14 mouse cellular contexts compared by ENCODE assay signal in the genomic region with DNA sequence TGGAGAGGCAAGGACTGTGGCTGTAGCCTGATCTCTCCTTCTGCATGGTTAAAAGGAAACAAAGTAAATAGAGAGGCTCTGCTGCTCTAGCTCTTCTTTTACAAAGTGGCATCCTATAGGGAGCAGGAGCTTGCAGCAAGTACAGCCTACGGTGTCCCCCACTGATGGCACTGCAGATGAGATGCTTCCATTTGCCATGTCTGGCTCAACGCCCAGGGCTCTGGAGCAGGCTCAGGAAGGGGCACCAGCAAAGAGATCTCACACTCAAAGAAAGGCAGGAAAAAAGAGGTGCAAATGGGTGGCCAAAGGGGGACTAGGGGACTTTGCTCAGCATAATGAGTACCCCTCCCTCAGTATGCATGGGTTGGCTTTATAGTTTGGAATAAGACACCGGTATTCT. TPM values are rescaled to one million over a fixed set of nuclear protein-coding genes. Genes with fewer than 3 reads are reported as not detected.
DNase-seq lines count a peak whose midpoint lies in the region; TF ChIP-seq lines count a peak whose summit lies in the region.
"Had no signal": no experiment of that assay in that cellular context is flagged by ENCODE, and none has a peak within 500 bp of the region (broad histone marks: within the 10 kb centered on the region; RNA-seq: fewer than 3 reads in every experiment).

No protein-coding gene starts in this region.

- TF ChIP-seq CTCF in left cerebral cortex, adult 2 months (IDR thresholded peaks at IDR 0.05) = no peak

- intact Hi-C loops in left cerebral cortex, postnatal 4 days (cut with DNase I) = no loop called here
- intact Hi-C loops in left cerebral cortex, adult 2 months (cut with DNase I) = no loop called here

- H3K27ac ChIP-seq in left cerebral cortex, adult 2 months = no peak overlapping the region
- H3K27ac ChIP-seq: embryonic facial prominence, embryonic 13.5 days; embryonic facial prominence, embryonic 15.5 days; forebrain, embryonic 10.5 days; forebrain, embryonic 12.5 days had no signal

- no peak overlapping the region for H3K4me3 ChIP-seq in left cerebral cortex, adult 2 months
- H3K4me3 ChIP-seq: embryonic facial prominence, embryonic 13.5 days; embryonic facial prominence, embryonic 15.5 days; erythroblast, embryonic 14.5 days; forebrain, embryonic 10.5 days; forebrain, embryonic 12.5 days had no signal

- DNase-seq in cerebellum, postnatal 14 days = peak; percentile 49 to 51
- DNase-seq in cerebellum, adult 9-11 months = no peak
- DNase-seq in left cerebral cortex, postnatal 4 days = peak; percentile 46
- DNase-seq in left cerebral cortex, adult 2 months (ENCODE audit: extremely low spot score in 1 of 2, low spot score in 2 of 2) = no peak
- DNase-seq: adrenal gland, adult 2 months; adrenal gland, postnatal 10 days; adrenal gland, postnatal 25 days; cerebellum, adult 11-12 months; embryo, embryonic 11 days had no signal

RNA-seq across cellular contexts. Expression of a gene that starts 7.0 kb away (rescaled TPM):
- total RNA-seq in left cerebral cortex, postnatal 4 days (2021) = 10 to 100 TPM; 10.2 to 10.4 TPM
- total RNA-seq in left cerebral cortex, adult 2 months (2021) = 10 to 100 TPM; 14.7 to 16.6 TPM

Comparison
In these comparisons a context has a peak if more than half of its experiments do, and no peak if none do; other contexts are left out.
1. DNase-seq: peak in cerebellum, postnatal 14 days (2 of 2) and left cerebral cortex, postnatal 4 days (single experiment); none in cerebellum, adult 9-11 months (single experiment) and left cerebral cortex, adult 2 months (0 of 2).